Mouse (Mus musculus) lung, postnatal 0 days (tissue): ENCODE measurements at regions not wholly inside any gene's neighbourhood (a gene's known extent, or its start where the extent isn't known, plus 50 kb on each side); places are given as distances from the start of the nearest gene placed in this dataset.

Experiments used
- CTCF ChIP-seq: IDR thresholded peaks from 2 replicates; pipeline ENCODE4 v1.5.1; 2016; ENCODE audit warnings: antibody characterized with exemption, mild to moderate bottlenecking
- EP300 ChIP-seq: IDR thresholded peaks from 2 replicates; pipeline ENCODE4 v1.6.1; 2016; ENCODE audit warnings: antibody characterized with exemption, mild to moderate bottlenecking, control low read depth

DNA sequence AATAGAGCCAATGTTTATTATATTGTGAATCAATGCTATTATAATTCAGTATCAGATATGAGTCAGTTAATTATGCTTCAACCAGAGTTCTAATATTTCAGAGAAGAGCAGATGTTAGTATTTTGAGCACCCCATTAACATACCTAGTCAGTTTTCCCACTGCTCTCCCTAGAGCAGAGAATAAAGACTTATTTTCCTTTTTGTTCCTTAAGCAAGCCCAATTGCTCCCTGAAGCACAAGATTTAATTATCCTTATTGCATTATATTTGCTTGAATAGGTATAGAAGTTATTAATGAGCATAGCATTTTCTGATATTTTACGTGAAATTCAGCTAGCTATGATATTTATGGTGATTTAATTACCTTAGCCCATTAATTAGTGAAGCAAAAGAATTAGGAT lies 927.8 kb upstream of the Fbxo33 start:
- TF ChIP-seq EP300 (no peak), CTCF (no peak)
